Mouse (Mus musculus) hindbrain, postnatal 0 days (tissue): ENCODE results near the gene Slc24a4. TPM values are rescaled to one million over a fixed set of nuclear protein-coding genes. Genes with fewer than 3 reads are reported as not detected.
"Not testable (repeated sequence)": the region's sequence is repeated elsewhere in the genome, so short reads cannot be mapped to it uniquely, and the experiment has no call there.

ENCODE experiments used
- ATAC-seq: fragments of 200-750 bp; cut with Nextera tagmentation; 2 replicates; pipeline ENCODE4 v1.8.0; 2017; ENCODE audit warnings: mild to moderate bottlenecking, moderate TSS enrichment, moderate library complexity
- DNase-seq: peaks from one replicate; pipeline ENCODE4 v3.0.0-alpha.2; 2015; ENCODE audit warnings: low spot score
- H3K27ac ChIP-seq: fragments of 300-500 bp; sonication (generic); 2 replicates; pipeline ENCODE4 v1.5.1; 2014; ENCODE audit warnings: mild to moderate bottlenecking
- H3K27me3 ChIP-seq: fragments of 300-500 bp; sonication (generic); 2 replicates; pipeline ENCODE4 v1.6.1; 2014; ENCODE audit warnings: low read length, mixed read lengths; ENCODE audit not compliant: insufficient read depth
- H3K36me3 ChIP-seq: fragments of 300-500 bp; sonication (generic); 2 replicates; pipeline ENCODE4 v1.6.1; 2014; ENCODE audit warnings: low read length, mixed read lengths; ENCODE audit not compliant: insufficient read depth
- H3K4me1 ChIP-seq: fragments of 300-500 bp; sonication (generic); 2 replicates; pipeline ENCODE4 v1.6.1; 2014; ENCODE audit warnings: antibody characterized with exemption, low read length, mixed read lengths; ENCODE audit not compliant: insufficient read depth
- H3K4me2 ChIP-seq: fragments of 300-500 bp; sonication (generic); 2 replicates; pipeline ENCODE4 v1.6.1; 2014; ENCODE audit warnings: low read depth, mild to moderate bottlenecking, low read length, moderate library complexity, mixed read lengths
- H3K4me3 ChIP-seq: fragments of 300-500 bp; sonication (generic); 2 replicates; pipeline ENCODE4 v1.5.1; 2014; ENCODE audit warnings: low read length
- H3K9ac ChIP-seq: fragments of 300-500 bp; sonication (generic); replicated peaks from 2 replicates; pipeline ENCODE4 v1.6.1; 2014; ENCODE audit warnings: mild to moderate bottlenecking, low read length, moderate library complexity, mixed read lengths
- H3K9me3 ChIP-seq: fragments of 300-500 bp; sonication (generic); 2 replicates; pipeline ENCODE4 v1.6.1; 2016; ENCODE audit warnings: low read length, mixed read lengths
- CTCF ChIP-seq: IDR thresholded peaks from 2 replicates; pipeline ENCODE4 v1.5.1; 2016; ENCODE audit warnings: antibody characterized with exemption, control low read depth, low read depth
- WGBS: fragments of 180-500 bp; shearing (Covaris S2); extraction: QIAGEN DNeasy Blood & Tissue Kit; methylation state at CpG from one replicate; pipeline ENCODE4 v1.1.7; 2014; 5-methylcytosine and 5-hydroxymethylcytosine counted together
- polyA plus RNA-seq: library from polyadenylated mRNA; unstranded; fragments of >200 nt; fragmentation: Nextera tagmentation; extraction: Ambion mirVana; gene quantifications from 2 replicates; pipeline ENCODE4 v1.2.1, GENCODE M21; 2015
- total RNA-seq: library from RNA; depleted of rRNA; stranded (reverse); fragments of >200 nt; gene quantifications from 2 replicates; pipeline ENCODE4 v1.2.3, GENCODE M21; 2014

Slc24a4 gene
- total and polyA plus RNA-seq, 2 experiments from 2014 or later, result 2.3 to 7.2 TPM

DNA sequence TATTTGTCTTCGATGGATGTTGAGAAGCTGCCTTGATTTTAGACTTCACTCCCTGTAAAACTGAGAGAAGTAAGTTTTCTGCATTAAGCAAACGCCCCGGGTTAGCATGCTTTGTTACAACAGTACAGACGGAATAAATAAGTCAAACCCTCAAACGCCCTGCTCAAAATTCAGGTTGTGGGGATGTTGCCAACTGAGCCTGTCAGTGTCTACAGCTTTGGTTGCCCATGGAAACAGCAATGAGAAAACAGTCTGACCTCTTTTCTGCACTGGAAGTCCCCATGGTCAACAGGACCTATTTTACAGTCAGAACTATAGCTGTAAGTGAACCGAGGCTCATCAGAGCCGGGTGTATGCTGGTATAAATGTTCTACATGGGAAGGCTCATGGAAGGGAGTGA is 78.7 kb downstream of the Slc24a4 start:
- peak; percentile 20; the same call in 1 of the 2 replicates for ATAC-seq
- H3K4me3 ChIP-seq, result no peak overlapping the region
- H3K36me3 ChIP-seq, result no peaks in the 10 kb centered on the region
- no peak for TF ChIP-seq CTCF
- no peak overlapping the region for H3K27ac ChIP-seq
- peak; percentile 27 for DNase-seq
- no peaks in the 10 kb centered on the region for H3K27me3 ChIP-seq
- H3K9me3 ChIP-seq, result no peaks in the 10 kb centered on the region
- H3K9ac ChIP-seq, result no peak overlapping the region
- peaks cover 7% of the 10 kb centered on the region; the same call in 1 of the 2 replicates for H3K4me1 ChIP-seq
- H3K4me2 ChIP-seq, result no peak overlapping the region
- WGBS, result 70% methylated on average over 7 of the region's 7 CpGs

DNA sequence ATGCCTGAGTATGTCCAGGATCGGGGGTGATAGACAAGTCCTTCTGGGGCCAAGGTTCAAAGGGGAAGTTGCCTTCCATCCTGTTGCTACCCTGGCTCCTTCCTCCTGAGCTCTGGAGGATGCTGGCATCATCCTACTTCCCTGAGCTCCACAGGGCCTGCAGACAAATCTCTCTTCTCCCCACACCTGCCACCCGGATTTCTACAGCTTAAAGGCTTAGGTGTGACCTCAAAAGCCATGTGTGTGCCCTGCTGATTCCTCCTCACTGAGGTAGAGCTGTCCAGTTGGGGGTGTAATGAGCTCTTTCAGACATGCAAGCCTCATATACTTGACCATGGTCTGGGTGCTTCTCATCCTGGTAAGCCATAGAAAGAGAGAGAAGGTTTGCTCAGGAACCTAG is 82.3 kb downstream of the Slc24a4 start:
- WGBS, result 87% methylated on average over 2 of the region's 2 CpGs
- no peak overlapping the region for H3K9ac ChIP-seq
- no peak overlapping the region for H3K4me2 ChIP-seq
- 0 out of 2 replicates have a peak, but pooled peaks cover 4% of the 10 kb centered on the region for H3K4me1 ChIP-seq
- ATAC-seq (no peak), DNase-seq (no peak)
- no peaks in the 10 kb centered on the region for H3K36me3 ChIP-seq
- no peaks in the 10 kb centered on the region for H3K9me3 ChIP-seq
- no peak overlapping the region for H3K27ac ChIP-seq
- TF ChIP-seq CTCF, result no peak
- H3K27me3 ChIP-seq, result no peaks in the 10 kb centered on the region
- no peak overlapping the region for H3K4me3 ChIP-seq

DNA sequence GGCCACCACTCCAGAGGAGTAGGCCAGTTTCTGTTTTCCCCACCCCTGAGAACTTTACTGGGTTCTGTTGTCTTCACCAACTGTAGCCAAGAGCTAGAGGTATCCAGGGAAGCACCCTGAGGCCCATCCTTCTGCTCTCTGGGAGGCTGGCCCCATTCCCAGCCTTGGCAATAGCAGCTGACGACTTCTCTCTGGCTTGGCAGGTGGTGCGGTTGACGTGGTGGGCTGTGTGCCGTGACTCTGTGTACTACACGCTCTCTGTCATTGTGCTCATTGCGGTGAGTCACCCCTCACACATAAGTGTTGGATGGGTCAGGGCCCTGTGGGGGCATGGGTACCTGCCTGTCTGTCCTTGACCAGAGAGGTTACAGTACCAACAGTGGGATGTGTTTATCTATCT is 94.9 kb downstream of the Slc24a4 start:
- no peak overlapping the region for H3K4me3 ChIP-seq
- no peaks in the 10 kb centered on the region for H3K4me1 ChIP-seq
- TF ChIP-seq CTCF, result no peak
- no peaks in the 10 kb centered on the region for H3K9me3 ChIP-seq
- 74% methylated on average over 6 of the region's 6 CpGs for WGBS
- ATAC-seq (no peak), DNase-seq (no peak)
- H3K9ac ChIP-seq, result no peak overlapping the region
- H3K4me2 ChIP-seq, result no peak overlapping the region
- no peak overlapping the region for H3K27ac ChIP-seq
- H3K36me3 ChIP-seq, result no peaks in the 10 kb centered on the region
- H3K27me3 ChIP-seq, result no peaks in the 10 kb centered on the region

DNA sequence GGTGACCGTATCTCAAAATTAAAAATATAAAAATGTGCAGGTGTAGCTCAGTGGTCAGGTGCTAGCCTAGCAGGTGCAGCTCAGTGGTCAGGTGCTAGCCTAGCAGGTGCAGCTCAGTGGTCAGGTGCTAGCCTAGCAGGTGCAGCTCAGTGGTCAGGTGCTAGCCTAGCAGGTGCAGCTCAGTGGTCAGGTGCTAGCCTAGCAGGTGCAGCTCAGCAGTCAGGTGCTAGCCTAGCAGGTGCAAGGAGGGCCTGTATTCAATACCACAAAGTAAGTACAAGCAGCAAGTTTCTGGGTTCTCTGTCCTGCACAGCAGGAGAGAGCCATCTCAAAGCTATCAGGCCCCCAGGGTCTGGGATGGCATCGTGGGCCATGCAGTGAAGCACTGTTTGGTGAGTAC is 95.6 kb downstream of the Slc24a4 start:
- H3K4me3 ChIP-seq, H3K9ac ChIP-seq, ATAC-seq, H3K9me3 ChIP-seq, H3K36me3 ChIP-seq, H3K4me2 ChIP-seq, H3K27me3 ChIP-seq, H3K27ac ChIP-seq, H3K4me1 ChIP-seq, DNase-seq: not testable (repeated sequence)
- WGBS, result 76% methylated on average over 2 of the region's 2 CpGs

DNA sequence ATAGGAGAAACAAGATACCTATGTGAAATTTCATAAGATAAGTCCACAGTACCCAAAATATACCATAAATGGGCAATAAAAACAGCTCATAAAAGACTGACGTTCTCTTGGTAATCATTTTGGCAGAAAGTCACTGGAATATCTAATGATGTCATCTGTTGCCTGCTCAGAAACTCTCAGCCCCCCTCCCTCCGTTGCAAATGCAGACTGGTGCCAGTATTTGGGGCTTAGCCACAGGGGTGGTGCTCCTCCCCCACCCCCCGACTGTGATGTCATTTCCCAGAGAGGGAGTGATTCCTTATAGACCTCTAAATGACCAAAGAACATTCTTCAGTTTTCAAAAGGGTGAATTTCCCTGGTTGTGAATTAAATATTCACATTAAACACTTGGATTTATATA is 96.6 kb downstream of the Slc24a4 start:
- no peaks in the 10 kb centered on the region for H3K36me3 ChIP-seq

DNA sequence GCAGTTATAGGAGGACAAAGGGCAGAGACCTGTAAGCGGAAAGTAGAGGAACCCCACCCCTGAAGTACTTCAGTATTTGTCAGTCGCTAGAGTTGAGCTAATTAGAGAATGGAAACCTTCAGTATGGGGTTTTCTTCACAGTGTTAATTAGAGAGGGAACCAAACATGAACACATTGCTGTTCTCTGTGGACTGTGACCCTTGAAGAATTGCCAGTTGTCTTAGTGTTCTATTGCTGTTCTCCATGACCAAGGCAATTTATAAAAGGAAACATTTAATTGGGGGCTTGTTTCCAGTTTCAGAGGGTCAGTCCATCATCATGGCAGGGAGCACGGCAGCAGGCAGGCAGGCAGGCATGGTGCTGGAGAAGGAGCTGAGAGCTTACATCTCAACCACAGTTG is 107.0 kb downstream of the Slc24a4 start:
- no peaks in the 10 kb centered on the region for H3K9me3 ChIP-seq
- H3K4me2 ChIP-seq, result no peak overlapping the region
- no peak for TF ChIP-seq CTCF
- no peaks in the 10 kb centered on the region for H3K36me3 ChIP-seq
- WGBS, result 75% methylated on average over 3 of the region's 3 CpGs
- no peaks in the 10 kb centered on the region for H3K4me1 ChIP-seq
- H3K27ac ChIP-seq, result no peak overlapping the region
- no peaks in the 10 kb centered on the region for H3K27me3 ChIP-seq
- no peak for DNase-seq
- no peak for ATAC-seq
- H3K9ac ChIP-seq, result no peak overlapping the region
- no peak overlapping the region for H3K4me3 ChIP-seq

More for the DNA sequence above, 96.6 kb downstream of the Slc24a4 start:
- H3K27me3 ChIP-seq, result no peaks in the 10 kb centered on the region
- no peak overlapping the region for H3K4me2 ChIP-seq
- no peak for DNase-seq
- H3K4me3 ChIP-seq, result no peak overlapping the region
- no peak overlapping the region for H3K9ac ChIP-seq
- no peak overlapping the region for H3K27ac ChIP-seq
- no peak for TF ChIP-seq CTCF
- no peaks in the 10 kb centered on the region for H3K9me3 ChIP-seq
- ATAC-seq, result 0 out of 2 replicates have a peak, but pooled peaks have one; percentile 38
- H3K4me1 ChIP-seq, result no peaks in the 10 kb centered on the region
- 39% methylated on average over 3 of the region's 3 CpGs for WGBS

DNA sequence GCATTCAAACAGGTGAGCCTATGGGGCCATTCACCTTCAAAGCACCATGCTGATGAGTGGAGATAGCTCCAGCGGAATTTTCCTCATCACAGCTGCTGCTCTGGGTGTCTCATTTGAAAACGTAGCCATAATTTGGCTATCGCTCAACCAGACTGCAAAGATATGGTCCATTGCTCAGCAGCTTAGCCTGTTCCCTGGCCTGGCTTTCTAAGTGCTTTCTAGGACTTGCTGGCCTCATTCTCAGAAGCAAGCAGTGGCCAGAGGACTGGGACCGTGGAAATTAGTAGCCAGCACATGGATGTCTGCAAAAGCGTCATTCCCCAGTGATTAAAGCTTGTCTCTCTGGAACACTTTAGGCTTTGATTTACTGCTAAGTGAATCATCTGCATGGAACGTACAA is 107.8 kb downstream of the Slc24a4 start:
- H3K27me3 ChIP-seq, result no peaks in the 10 kb centered on the region
- no peak overlapping the region for H3K4me2 ChIP-seq
- no peak for DNase-seq
- TF ChIP-seq CTCF, result no peak
- no peak for ATAC-seq
- no peak overlapping the region for H3K9ac ChIP-seq
- no peak overlapping the region for H3K4me3 ChIP-seq
- H3K27ac ChIP-seq, result no peak overlapping the region
- 70% methylated on average over 6 of the region's 6 CpGs for WGBS
- no peaks in the 10 kb centered on the region for H3K9me3 ChIP-seq
- no peaks in the 10 kb centered on the region for H3K36me3 ChIP-seq
- no peaks in the 10 kb centered on the region for H3K4me1 ChIP-seq
